Mouse (Mus musculus): Measurements from ENCODE around the gene Ola1. TPM values are rescaled to one million over a fixed set of nuclear protein-coding genes. Genes with fewer than 3 reads are reported as not detected.
A peak's percentile ranks its signal among the peaks of the same experiment; 100 is the strongest.

The Ola1 gene
- polyA plus RNA-seq, 1 experiment = 37.9 TPM

DNA sequence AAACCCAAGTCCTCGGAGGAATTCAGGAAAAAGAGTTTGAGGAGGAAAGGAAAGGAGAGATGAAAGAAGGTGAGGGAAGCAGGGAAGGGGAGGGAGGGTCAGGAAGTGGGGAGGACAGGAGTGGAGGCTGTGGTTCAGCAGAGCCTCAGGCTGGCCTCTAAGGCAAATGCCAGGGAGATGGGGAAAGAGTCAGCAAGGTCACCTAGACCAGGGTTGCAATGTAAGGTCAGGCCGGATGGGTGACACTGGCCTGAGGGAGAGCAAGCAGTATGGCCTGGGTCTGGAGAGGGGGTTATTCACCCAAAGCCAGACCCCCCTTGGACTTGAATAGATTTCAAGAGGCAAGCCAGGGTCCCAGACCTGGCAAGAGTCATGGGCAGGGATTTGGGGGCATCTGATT, 147.5 kb downstream of the Ola1 start:
- WGBS = 50% methylated on average over 2 of the region's 2 CpGs
- Histone ChIP-seq H3K4me1 (ENCODE audit: control insufficient read depth, insufficient read depth, low read length) (peaks cover 1% of the 10 kb centered on the region; the same call in 1 of the 2 replicates), H3K27ac (ENCODE audit: control insufficient read depth, insufficient read depth, low read depth, low read length, poor library complexity) (no peak overlapping the region), H3K4me3 (replicated peaks; ENCODE audit: control insufficient read depth, low read depth, low read length) (no peak overlapping the region)
- TF ChIP-seq POLR2A (IDR thresholded peaks at IDR 0.05; ENCODE audit: borderline replicate concordance, control insufficient read depth, low read depth, low read length) (no peak), CTCF (IDR thresholded peaks at IDR 0.05; ENCODE audit: control insufficient read depth, insufficient read depth, low read length) (no peak)

DNA sequence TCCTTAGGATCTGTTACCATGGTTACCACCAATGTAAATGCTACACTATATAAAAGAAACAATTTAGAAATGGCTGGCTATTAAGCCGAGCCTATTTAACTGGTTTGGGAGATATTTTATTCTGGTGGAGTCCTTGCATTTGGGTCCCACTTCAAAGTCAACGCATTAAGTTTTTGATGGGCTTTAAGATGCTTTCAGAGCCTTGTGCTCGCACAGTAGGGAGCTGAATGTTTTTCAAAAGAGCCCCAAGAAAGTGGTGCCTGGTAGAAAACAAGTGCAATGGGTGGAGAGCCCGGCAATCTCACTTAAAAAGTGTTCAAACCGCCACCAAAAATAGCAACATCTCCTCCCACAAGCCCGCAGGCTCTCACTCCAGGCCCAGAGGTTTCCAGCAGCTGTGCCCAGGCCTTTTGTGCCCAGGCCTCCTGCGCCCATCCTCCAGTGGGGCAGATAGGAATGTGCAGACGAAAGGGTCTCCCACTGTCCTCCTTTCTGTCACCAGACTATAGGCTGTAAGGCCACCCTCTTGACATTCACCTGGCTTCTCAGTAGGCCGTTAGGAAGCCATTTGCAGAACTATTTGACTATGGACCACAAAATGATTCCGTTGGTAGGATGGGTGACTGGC, 148.2 kb downstream of the Ola1 start:
- TF ChIP-seq POLR2A (IDR thresholded peaks at IDR 0.05; ENCODE audit: borderline replicate concordance, control insufficient read depth, low read depth, low read length) = no peak
- TF ChIP-seq CTCF (IDR thresholded peaks at IDR 0.05; ENCODE audit: control insufficient read depth, insufficient read depth, low read length) = no peak
- H3K4me1 ChIP-seq (ENCODE audit: control insufficient read depth, insufficient read depth, low read length) = peaks cover 1% of the 10 kb centered on the region; the same call in 1 of the 2 replicates
- WGBS = 63% methylated on average over 10 of the region's 10 CpGs
- no peak overlapping the region for H3K27ac ChIP-seq (ENCODE audit: control insufficient read depth, insufficient read depth, low read depth, low read length, poor library complexity)
- no peak overlapping the region for H3K4me3 ChIP-seq (replicated peaks; ENCODE audit: control insufficient read depth, low read depth, low read length)

DNA sequence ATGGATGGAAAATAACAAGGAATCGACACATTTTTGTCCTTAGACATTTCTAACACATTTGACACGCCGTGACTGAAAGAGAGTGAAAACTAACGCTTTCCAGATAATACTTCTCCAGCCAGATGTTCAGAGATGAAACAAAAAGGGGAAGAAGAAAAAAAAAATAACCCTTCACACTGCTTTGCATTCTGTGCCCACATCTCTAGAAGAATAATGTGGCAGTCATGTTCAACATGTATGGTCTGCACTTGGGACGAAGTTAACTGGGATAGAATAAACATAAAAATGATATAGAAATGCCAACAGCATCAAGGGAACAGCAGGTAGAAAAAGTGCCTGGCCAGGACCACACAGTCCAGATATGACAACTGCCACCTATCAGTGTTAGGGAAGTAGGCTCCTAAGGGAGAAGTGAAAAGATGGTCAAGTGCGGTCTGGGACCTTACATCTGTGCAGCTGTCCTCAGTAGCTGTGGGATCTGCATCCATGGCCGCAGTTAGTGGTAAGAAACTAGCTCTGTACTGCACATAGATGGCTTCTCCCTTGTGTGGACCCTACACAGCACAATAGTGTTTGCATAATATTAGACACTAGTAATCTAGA, 149.4 kb downstream of the Ola1 start:
- 33% methylated on average over 7 of the region's 7 CpGs for WGBS
- peaks cover 1% of the 10 kb centered on the region; the same call in 1 of the 2 replicates for H3K4me1 ChIP-seq (ENCODE audit: control insufficient read depth, insufficient read depth, low read length)
- TF ChIP-seq POLR2A (IDR thresholded peaks at IDR 0.05; ENCODE audit: borderline replicate concordance, control insufficient read depth, low read depth, low read length) (no peak), CTCF (IDR thresholded peaks at IDR 0.05; ENCODE audit: control insufficient read depth, insufficient read depth, low read length) (no peak)
- H3K27ac ChIP-seq (ENCODE audit: control insufficient read depth, insufficient read depth, low read depth, low read length, poor library complexity) = no peak overlapping the region
- no peak overlapping the region for H3K4me3 ChIP-seq (replicated peaks; ENCODE audit: control insufficient read depth, low read depth, low read length)

DNA sequence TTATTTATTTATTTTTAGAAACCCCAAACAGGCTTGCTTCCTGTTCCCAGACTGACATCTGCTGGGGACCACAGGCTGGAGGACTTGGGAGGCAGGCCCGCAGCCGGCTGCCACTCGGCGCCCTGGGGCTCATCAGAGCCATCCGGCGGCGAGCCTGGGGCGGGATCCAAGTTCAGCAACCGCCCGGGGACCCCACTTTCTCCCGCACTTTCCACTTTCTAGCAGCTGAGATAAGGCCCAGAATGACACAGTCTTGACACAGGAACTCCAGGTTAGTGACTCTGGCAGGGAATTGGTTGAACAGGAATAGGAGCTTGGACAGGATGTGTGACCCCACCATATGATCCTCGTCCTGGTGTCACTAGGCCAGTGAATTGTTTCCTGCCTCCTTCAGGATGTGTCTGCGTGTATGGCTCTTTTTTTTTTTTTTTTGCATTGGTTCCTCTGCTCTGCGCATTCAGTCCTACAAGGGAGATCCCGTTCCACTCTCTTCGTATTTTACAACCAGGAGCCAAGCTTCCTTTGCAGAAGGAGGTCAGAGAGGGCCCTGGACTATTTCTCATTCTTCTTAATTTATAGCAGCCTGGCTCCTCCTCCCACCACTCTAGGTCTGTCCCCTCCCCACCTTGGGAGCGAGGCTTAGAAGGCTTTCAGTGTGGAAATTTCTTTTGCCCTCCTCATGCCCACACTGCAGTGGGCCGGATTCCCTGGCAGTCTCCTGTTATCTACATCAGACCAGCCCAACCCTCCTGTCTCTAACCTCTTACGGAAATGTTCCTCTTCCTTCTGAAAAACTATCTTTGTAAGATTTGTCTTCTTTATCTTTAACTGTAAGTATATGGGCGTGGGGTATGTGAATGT, 152.2 kb downstream of the Ola1 start:
- WGBS = 13% methylated on average over 20 of the region's 20 CpGs
- Histone ChIP-seq H3K27ac (ENCODE audit: control insufficient read depth, insufficient read depth, low read depth, low read length, poor library complexity) (no peak overlapping the region), H3K4me3 (replicated peaks; ENCODE audit: control insufficient read depth, low read depth, low read length) (no peak overlapping the region), H3K4me1 (ENCODE audit: control insufficient read depth, insufficient read depth, low read length) (peaks cover 3% of the 10 kb centered on the region; the same call in 1 of the 2 replicates)
- TF ChIP-seq POLR2A (IDR thresholded peaks at IDR 0.05; ENCODE audit: borderline replicate concordance, control insufficient read depth, low read depth, low read length) = no peak
- no peak for TF ChIP-seq CTCF (IDR thresholded peaks at IDR 0.05; ENCODE audit: control insufficient read depth, insufficient read depth, low read length)

DNA sequence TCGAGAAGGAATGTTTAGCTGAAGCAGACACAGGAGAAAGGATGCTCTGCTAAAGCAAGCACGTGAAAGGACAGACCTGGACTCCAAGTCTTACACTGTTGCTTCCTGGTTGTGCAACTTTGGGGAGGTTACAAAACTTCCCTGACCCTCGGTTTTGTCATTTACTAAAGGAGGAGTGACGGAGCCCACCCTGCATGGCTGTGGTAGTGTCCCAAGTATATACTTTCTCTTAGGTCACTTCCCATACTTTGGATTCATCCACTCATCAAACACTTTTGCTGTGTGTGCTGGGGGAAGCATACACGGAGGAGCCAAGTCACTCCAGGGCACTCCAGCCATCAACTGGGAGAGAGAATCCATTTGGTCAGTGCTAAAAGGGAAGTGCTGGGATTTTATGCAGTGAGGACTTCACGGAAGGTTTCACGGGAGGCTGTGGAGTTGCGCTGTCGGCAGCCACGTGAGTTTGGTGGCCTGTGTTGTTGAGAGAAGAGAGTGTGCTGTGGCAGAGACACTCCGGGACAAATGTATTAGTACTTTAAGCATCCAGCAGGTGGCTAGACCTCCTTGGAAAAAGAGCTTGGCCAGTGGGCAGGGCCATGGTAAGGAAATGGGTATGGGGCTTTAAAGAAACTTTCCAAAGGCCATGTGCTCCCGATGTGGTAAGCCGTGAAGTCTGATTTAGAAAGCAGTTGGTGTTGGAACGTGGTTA, 154.7 kb downstream of the Ola1 start:
- TF ChIP-seq CTCF (IDR thresholded peaks at IDR 0.05; ENCODE audit: control insufficient read depth, insufficient read depth, low read length) = no peak
- TF ChIP-seq POLR2A (IDR thresholded peaks at IDR 0.05; ENCODE audit: borderline replicate concordance, control insufficient read depth, low read depth, low read length) = no peak
- peak overlapping the region; percentile 1 for H3K4me3 ChIP-seq (replicated peaks; ENCODE audit: control insufficient read depth, low read depth, low read length)
- peaks cover 4% of the 10 kb centered on the region; the same call in 1 of the 2 replicates for H3K4me1 ChIP-seq (ENCODE audit: control insufficient read depth, insufficient read depth, low read length)
- H3K27ac ChIP-seq (ENCODE audit: control insufficient read depth, insufficient read depth, low read depth, low read length, poor library complexity) = peak overlapping the region; percentile 17; the same call in 1 of the 2 replicates
- WGBS = 45% methylated on average over 14 of the region's 14 CpGs

DNA sequence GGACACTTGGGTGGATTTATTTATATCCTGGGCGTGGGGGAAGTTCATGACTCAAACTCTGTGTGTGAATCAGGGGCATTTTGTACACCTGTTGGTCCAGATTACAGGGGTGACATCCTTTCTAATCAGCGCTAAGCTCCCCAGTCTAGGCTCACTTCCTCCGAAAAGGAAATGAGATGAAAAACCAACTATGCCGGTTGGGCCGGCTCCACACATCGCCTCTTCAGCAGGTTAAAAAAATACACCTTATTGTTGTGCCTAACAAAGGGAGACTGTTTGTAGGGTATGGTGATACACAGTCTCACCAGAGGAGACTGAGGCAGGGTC, 158.5 kb downstream of the Ola1 start:
- 56% methylated on average over 6 of the region's 6 CpGs for whole genome bisulfite sequencing
- Histone ChIP-seq H3K4me1 (ENCODE audit: control insufficient read depth, insufficient read depth, low read length) (peaks cover 7% of the 10 kb centered on the region; the same call in 1 of the 2 replicates), H3K27ac (ENCODE audit: control insufficient read depth, insufficient read depth, low read depth, low read length, poor library complexity) (no peak overlapping the region), H3K4me3 (replicated peaks; ENCODE audit: control insufficient read depth, low read depth, low read length) (no peak overlapping the region)
- TF ChIP-seq CTCF (IDR thresholded peaks at IDR 0.05; ENCODE audit: control insufficient read depth, insufficient read depth, low read length) = no peak
- no peak for TF ChIP-seq POLR2A (IDR thresholded peaks at IDR 0.05; ENCODE audit: borderline replicate concordance, control insufficient read depth, low read depth, low read length)

DNA sequence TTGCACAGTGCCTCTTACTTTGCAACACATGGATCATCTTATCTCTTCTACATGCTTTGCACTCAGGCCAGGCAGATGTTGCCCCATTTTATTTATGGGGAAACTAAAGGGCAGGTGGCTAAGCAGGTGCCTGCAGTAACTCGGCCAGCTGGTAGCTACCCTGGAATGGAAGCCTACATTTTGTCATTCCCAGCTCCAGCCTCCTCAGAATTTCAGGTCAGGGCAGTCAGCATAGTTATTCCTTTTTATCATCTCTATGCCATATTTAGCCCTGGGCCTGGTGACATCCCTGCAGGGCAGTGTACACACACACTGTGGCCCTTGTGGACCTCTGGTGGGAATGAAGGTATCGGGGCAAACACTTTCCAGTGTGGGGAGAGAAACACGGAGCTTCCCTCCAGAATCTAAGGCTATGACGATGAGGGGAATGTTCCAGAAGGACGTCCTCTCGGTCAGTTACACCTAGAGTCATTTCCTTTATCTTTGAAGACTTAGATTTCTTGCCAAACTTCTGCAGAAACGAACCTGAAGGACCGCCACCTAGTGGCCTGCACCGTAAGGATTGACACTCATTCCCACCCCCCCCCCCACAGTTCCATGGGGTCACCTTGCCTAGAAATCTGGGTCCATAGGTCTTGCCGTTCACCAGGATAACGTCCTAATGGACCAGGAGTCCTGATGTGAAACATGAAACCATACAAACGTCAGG, 159.0 kb downstream of the Ola1 start:
- TF ChIP-seq CTCF (IDR thresholded peaks at IDR 0.05; ENCODE audit: control insufficient read depth, insufficient read depth, low read length) (peak; percentile 47), POLR2A (IDR thresholded peaks at IDR 0.05; ENCODE audit: borderline replicate concordance, control insufficient read depth, low read depth, low read length) (no peak)
- H3K4me1 ChIP-seq (ENCODE audit: control insufficient read depth, insufficient read depth, low read length) = peaks cover 9% of the 10 kb centered on the region; the same call in 1 of the 2 replicates
- peak overlapping the region; percentile 10; the same call in 1 of the 2 replicates for H3K27ac ChIP-seq (ENCODE audit: control insufficient read depth, insufficient read depth, low read depth, low read length, poor library complexity)
- H3K4me3 ChIP-seq (replicated peaks; ENCODE audit: control insufficient read depth, low read depth, low read length) = no peak overlapping the region
- 13% methylated on average over 12 of the region's 12 CpGs for WGBS

Data from bone marrow, adult 2 months (tissue).